Mouse (Mus musculus): ENCODE measurements at regions not wholly inside any gene's neighbourhood (a gene's known extent, or its start where the extent isn't known, plus 50 kb on each side); places are given as distances from the start of the nearest gene placed in this dataset.

DNA sequence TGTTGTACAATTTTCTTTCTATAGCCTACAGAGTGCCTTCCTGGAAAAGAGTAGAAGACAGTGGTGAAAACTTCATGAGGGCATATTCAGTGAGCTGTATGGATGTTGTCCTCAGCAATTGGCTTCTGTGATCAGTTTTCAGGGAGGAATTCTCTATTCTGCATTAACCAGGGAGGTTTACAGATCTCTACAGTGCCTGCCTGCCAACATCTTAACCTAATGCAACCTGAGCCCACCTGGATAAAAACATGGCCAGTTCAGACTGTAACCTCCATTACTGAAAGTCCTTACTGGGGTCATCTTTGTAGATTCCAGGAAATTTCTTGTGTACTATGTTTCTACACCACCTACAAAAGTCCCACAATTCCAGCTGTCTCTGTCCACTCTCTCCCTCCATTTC, 791.4 kb upstream of the Nectin3 start:
- no peaks in the 10 kb centered on the region; the same call in 1 of the 2 replicates for H3K4me1 ChIP-seq (ENCODE audit: control insufficient read depth, insufficient read depth, low read length)
- no peak for TF ChIP-seq CTCF (IDR thresholded peaks at IDR 0.05; ENCODE audit: borderline replicate concordance, insufficient read depth, low read depth, low read length)
- TF ChIP-seq POLR2A (IDR thresholded peaks at IDR 0.05; ENCODE audit: borderline replicate concordance, insufficient read depth, low read length) = no peak
- no peaks in the 10 kb centered on the region for H3K27me3 ChIP-seq (ENCODE audit: control insufficient read depth, insufficient read depth, low read length)
- DNase-seq = no peak
- H3K4me3 ChIP-seq (replicated peaks; ENCODE audit: insufficient read depth, low read depth, low read length) = no peak overlapping the region
- no peak overlapping the region for H3K27ac ChIP-seq (ENCODE audit: insufficient read depth, low read length)

- WGBS = 58% methylated on average over 8 of the region's 8 CpGs
- peak in 1 of 2 experiments; percentile 4 for DNase-seq
- no peaks in the 10 kb centered on the region for H3K27me3 ChIP-seq (ENCODE audit: control insufficient read depth, insufficient read depth, low read length)
- no peaks in the 10 kb centered on the region for H3K4me1 ChIP-seq (ENCODE audit: control insufficient read depth, insufficient read depth, low read length)
- H3K27ac ChIP-seq (ENCODE audit: insufficient read depth, low read length) = no peak overlapping the region
- TF ChIP-seq CTCF (IDR thresholded peaks at IDR 0.05; ENCODE audit: borderline replicate concordance, insufficient read depth, low read depth, low read length) = no peak
- TF ChIP-seq POLR2A (IDR thresholded peaks at IDR 0.05; ENCODE audit: borderline replicate concordance, insufficient read depth, low read length) = no peak
- H3K4me3 ChIP-seq (replicated peaks; ENCODE audit: insufficient read depth, low read depth, low read length) = no peak overlapping the region
Observed at GRCm38 (mm10) chr16:47266744-47267686, 768.7 kb upstream of the Nectin3 start.

All from cerebellum, adult 2 months (tissue).